Mouse (Mus musculus) limb, embryonic 10.5 days (tissue): ENCODE data around the gene Trnp1. TPM values are rescaled to one million over a fixed set of nuclear protein-coding genes. Genes with fewer than 3 reads are reported as not detected.

Experiments
- DNase-seq: peaks from one replicate; pipeline ENCODE4 v3.0.0-alpha.2; 2017; ENCODE audit warnings: low spot score
- H3K27ac ChIP-seq: fragments of 300-500 bp; sonication (generic); 2 replicates; pipeline ENCODE4 v1.5.1; 2016; ENCODE audit warnings: mild to moderate bottlenecking
- H3K27me3 ChIP-seq: fragments of 300-500 bp; sonication (generic); 2 replicates; pipeline ENCODE4 v1.6.1; 2016; ENCODE audit warnings: low read depth, mild to moderate bottlenecking; ENCODE audit not compliant: poor library complexity, severe bottlenecking
- H3K36me3 ChIP-seq: fragments of 300-500 bp; sonication (generic); 2 replicates; pipeline ENCODE4 v1.6.1; 2016; ENCODE audit warnings: mild to moderate bottlenecking, moderate library complexity
- H3K4me1 ChIP-seq: fragments of 300-500 bp; sonication (generic); 2 replicates; pipeline ENCODE4 v1.6.1; 2016
- H3K4me3 ChIP-seq: fragments of 300-500 bp; sonication (generic); 2 replicates; pipeline ENCODE4 v1.5.1; 2016; ENCODE audit warnings: mild to moderate bottlenecking, moderate library complexity
- H3K9me3 ChIP-seq: fragments of 300-500 bp; sonication (generic); replicated peaks from 2 replicates; pipeline ENCODE4 v1.6.1; 2016; ENCODE audit warnings: mild to moderate bottlenecking
- whole genome bisulfite sequencing: fragments of 180-500 bp; shearing (Covaris S2); methylation state at CpG from one replicate; pipeline ENCODE4 v1.1.7; 2016; 5-methylcytosine and 5-hydroxymethylcytosine counted together
- polyA plus RNA-seq: library from polyadenylated mRNA; unstranded; fragments of >200 nt; fragmentation: Nextera tagmentation; extraction: Ambion mirVana; gene quantifications from 2 replicates; pipeline ENCODE4 v1.2.1, GENCODE M21; 2016

Gene Trnp1
- polyA plus RNA-seq, 1 experiment from 2014 or later: 0.46 TPM

DNA sequence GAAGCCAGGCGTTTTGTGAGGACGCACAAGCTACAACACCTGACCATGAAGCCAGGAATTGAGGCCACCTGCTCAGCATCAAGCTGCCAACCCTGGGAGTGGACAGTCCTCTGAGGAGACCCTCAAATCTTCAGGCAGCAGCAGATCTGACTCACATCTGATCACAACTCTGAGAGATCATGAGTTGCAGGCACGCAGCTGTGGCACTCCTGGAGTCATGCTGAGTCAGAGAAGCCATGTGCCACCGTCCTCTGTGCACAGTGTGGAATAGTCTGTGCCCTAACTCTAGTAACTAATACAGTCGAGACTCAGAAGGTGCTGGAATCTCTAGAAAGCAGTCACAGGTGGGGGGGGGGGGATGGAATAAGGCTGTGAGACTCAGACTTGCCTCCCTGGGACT, 51.0 kb downstream of the Trnp1 start:
- H3K27ac ChIP-seq: 0 out of 2 replicates have a peak overlapping the region, but pooled peaks have one; percentile 0
- peaks cover 31% of the 10 kb centered on the region for H3K4me1 ChIP-seq
- DNase-seq: no peak
- no peaks in the 10 kb centered on the region for H3K36me3 ChIP-seq
- H3K4me3 ChIP-seq: no peak overlapping the region
- peaks cover 5% of the 10 kb centered on the region; the same call in 1 of the 2 replicates for H3K27me3 ChIP-seq
- WGBS: 61% methylated on average over 5 of the region's 5 CpGs
- no peaks in the 10 kb centered on the region for H3K9me3 ChIP-seq

DNA sequence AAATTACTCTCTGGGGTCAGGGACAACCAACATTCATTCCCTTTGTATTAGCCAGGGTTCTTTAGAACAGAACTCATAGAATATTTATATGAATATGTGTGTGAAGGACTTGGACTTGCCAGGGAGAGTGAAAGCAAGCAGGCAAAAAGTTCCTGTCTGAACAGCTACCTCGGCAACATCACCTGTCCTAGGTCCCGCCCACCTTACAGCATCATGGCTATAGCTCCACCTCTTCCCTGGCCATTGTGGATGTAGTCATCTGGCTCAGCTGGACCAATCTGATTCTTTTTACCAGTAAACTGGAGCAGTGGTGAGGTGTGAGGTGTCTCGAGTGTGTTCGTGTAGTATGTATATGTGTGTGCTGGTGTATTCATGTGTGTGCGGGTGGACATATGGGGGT, 52.6 kb downstream of the Trnp1 start:
- no peak overlapping the region for H3K4me3 ChIP-seq
- H3K9me3 ChIP-seq: no peaks in the 10 kb centered on the region
- WGBS: 90% methylated on average over 5 of the region's 5 CpGs
- peaks cover 5% of the 10 kb centered on the region; the same call in 1 of the 2 replicates for H3K27me3 ChIP-seq
- H3K27ac ChIP-seq: no peak overlapping the region
- H3K4me1 ChIP-seq: peaks cover 41% of the 10 kb centered on the region
- DNase-seq: no peak
- no peaks in the 10 kb centered on the region for H3K36me3 ChIP-seq

DNA sequence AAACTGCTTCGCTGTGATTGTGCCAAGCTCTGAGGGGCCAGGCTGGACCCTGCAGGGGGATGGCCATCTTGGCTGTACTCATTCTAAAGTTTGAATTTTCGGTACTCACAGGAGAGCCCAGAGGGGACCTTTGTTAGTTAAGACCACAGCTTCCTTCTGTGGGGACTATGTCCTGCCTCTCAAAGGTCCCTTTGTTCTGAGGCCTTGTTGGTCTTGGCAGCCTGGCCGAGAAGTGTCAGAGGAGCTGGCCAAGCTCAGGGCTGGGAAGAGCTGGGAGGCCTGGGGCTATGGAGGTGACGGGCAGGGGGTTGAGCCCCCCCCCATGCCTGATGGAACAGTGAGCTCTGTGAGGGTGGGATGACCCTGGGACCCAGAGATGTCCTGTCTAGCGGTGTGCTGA, 55.3 kb downstream of the Trnp1 start:
- no peak overlapping the region for H3K4me3 ChIP-seq
- no peak for DNase-seq
- H3K4me1 ChIP-seq: peaks cover 53% of the 10 kb centered on the region
- no peaks in the 10 kb centered on the region for H3K27me3 ChIP-seq
- H3K9me3 ChIP-seq: no peaks in the 10 kb centered on the region
- WGBS: 73% methylated on average over 5 of the region's 5 CpGs
- peak overlapping the region; percentile 80 for H3K27ac ChIP-seq
- no peaks in the 10 kb centered on the region for H3K36me3 ChIP-seq

DNA sequence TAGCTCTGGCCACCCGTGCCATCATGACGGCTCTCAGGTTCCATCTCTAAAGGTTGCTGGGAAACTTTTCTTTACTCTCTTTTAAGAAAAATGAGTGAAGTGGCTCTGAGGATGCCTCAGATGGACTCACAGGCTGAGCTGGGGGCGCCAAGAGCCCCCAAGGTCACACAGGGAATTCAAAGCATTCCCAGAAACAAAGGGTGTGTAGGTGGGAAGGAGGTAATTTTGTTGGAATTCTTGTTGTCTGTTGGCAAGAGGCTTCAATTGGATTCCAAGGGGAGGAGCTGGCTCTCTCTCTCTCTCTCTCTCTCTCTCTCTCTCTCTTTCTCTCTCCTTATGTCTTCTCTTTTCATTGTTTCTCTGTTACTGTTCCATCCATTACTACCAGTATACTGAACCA, 56.2 kb downstream of the Trnp1 start:
- no peak for DNase-seq
- Histone ChIP-seq H3K36me3 (no peaks in the 10 kb centered on the region), H3K4me3 (no peak overlapping the region), H3K27ac (peak overlapping the region; percentile 80), H3K27me3 (no peaks in the 10 kb centered on the region), H3K9me3 (no peaks in the 10 kb centered on the region), H3K4me1 (peaks cover 50% of the 10 kb centered on the region)
- WGBS: 59% methylated on average over 3 of the region's 3 CpGs

Other genes starting within 250 kb of the Trnp1 start
- gene Sytl1, start 235.4 kb downstream of the Trnp1 start, polyA plus RNA-seq: 2.0 and 2.5 TPM in 2 replicates
- gene Tmem222, start 220.8 kb downstream of the Trnp1 start, polyA plus RNA-seq: 93.7 and 98.5 TPM in 2 replicates
- 14.3 and 15.5 TPM in 2 replicates for gene Wdtc1, start 145.1 kb downstream of the Trnp1 start, polyA plus RNA-seq
- gene Slc9a1, start 128.8 kb downstream of the Trnp1 start, polyA plus RNA-seq: 8.7 and 9.0 TPM in 2 replicates
- gene Tent5b, start 18.4 kb downstream of the Trnp1 start, polyA plus RNA-seq: 0.68 and 1.1 TPM in 2 replicates
- 6.7 and 8.5 TPM in 2 replicates for gene Kdf1, start 20.4 kb upstream of the Trnp1 start, polyA plus RNA-seq
- gene Nudc, start 47.4 kb upstream of the Trnp1 start, polyA plus RNA-seq: 493 and 582 TPM in 2 replicates
- gene Nr0b2, start 54.8 kb upstream of the Trnp1 start, polyA plus RNA-seq: 0.13 TPM in 1 of 2 replicates, not detected in the other
- gene Gpatch3, start 76.2 kb upstream of the Trnp1 start, polyA plus RNA-seq: 12.9 and 14.0 TPM in 2 replicates
- 31.3 and 31.6 TPM in 2 replicates for gene Gpn2, start 85.8 kb upstream of the Trnp1 start, polyA plus RNA-seq
- gene Sfn, start 103.6 kb upstream of the Trnp1 start, polyA plus RNA-seq: 29.7 and 38.7 TPM in 2 replicates
- 3.6 and 4.0 TPM in 2 replicates for gene Zdhhc18, start 151.6 kb upstream of the Trnp1 start, polyA plus RNA-seq
- 17.9 and 19.6 TPM in 2 replicates for gene Pigv, start 174.1 kb upstream of the Trnp1 start, polyA plus RNA-seq